Mouse (Mus musculus): ENCODE measurements at regions not wholly inside any gene's neighbourhood (a gene's known extent, or its start where the extent isn't known, plus 50 kb on each side); places are given as distances from the start of the nearest gene placed in this dataset.
"Not testable (repeated sequence)": the region's sequence is repeated elsewhere in the genome, so short reads cannot be mapped to it uniquely, and the experiment has no call there.

- not testable (repeated sequence) for H3K9me3 ChIP-seq (replicated peaks); H3K4me3 ChIP-seq (ENCODE audit: low read depth, low read length); DNase-seq (ENCODE audit: low spot score); H3K27me3 ChIP-seq (ENCODE audit: insufficient read depth, low read length); H3K4me1 ChIP-seq (ENCODE audit: insufficient read depth, low read depth, low read length); ATAC-seq (ENCODE audit: extremely low read depth, insufficient number of reproducible peaks, low FRiP score, poor library complexity, severe bottlenecking); H3K36me3 ChIP-seq (replicated peaks)
These were observed 94.3 kb upstream of the Zfp986 start for GRCm38 (mm10) chr4:145774241-145774761.

GRCm38 (mm10) chr4:145774884-145775283 lies 93.7 kb upstream of the Zfp986 start:
- H3K9me3 ChIP-seq (replicated peaks); ATAC-seq (ENCODE audit: extremely low read depth, insufficient number of reproducible peaks, low FRiP score, poor library complexity, severe bottlenecking); H3K27me3 ChIP-seq (ENCODE audit: insufficient read depth, low read length); DNase-seq (ENCODE audit: low spot score); H3K4me3 ChIP-seq (ENCODE audit: low read depth, low read length); H3K4me1 ChIP-seq (ENCODE audit: insufficient read depth, low read depth, low read length); H3K36me3 ChIP-seq (replicated peaks): not testable (repeated sequence)

- not testable (repeated sequence) for H3K4me3 ChIP-seq (ENCODE audit: low read depth, low read length); ATAC-seq (ENCODE audit: extremely low read depth, insufficient number of reproducible peaks, low FRiP score, poor library complexity, severe bottlenecking)
These were observed 92.1 kb upstream of the Zfp986 start for GRCm38 (mm10) chr4:145776531-145776930.

GRCm38 (mm10) chr4:145781281-145781896 lies 87.2 kb upstream of the Zfp986 start:
- not testable (repeated sequence) for H3K4me3 ChIP-seq (ENCODE audit: low read depth, low read length); H3K27me3 ChIP-seq (ENCODE audit: insufficient read depth, low read length); H3K9me3 ChIP-seq (replicated peaks); H3K4me1 ChIP-seq (ENCODE audit: insufficient read depth, low read depth, low read length); H3K36me3 ChIP-seq (replicated peaks); DNase-seq (ENCODE audit: low spot score)
- ATAC-seq (ENCODE audit: extremely low read depth, insufficient number of reproducible peaks, low FRiP score, poor library complexity, severe bottlenecking) = peak; percentile 71

More at GRCm38 (mm10) chr4:145776531-145776930, 92.1 kb upstream of the Zfp986 start:
- H3K36me3 ChIP-seq (replicated peaks); H3K4me1 ChIP-seq (ENCODE audit: insufficient read depth, low read depth, low read length); H3K9me3 ChIP-seq (replicated peaks); H3K27me3 ChIP-seq (ENCODE audit: insufficient read depth, low read length); DNase-seq (ENCODE audit: low spot score): not testable (repeated sequence)

DNA sequence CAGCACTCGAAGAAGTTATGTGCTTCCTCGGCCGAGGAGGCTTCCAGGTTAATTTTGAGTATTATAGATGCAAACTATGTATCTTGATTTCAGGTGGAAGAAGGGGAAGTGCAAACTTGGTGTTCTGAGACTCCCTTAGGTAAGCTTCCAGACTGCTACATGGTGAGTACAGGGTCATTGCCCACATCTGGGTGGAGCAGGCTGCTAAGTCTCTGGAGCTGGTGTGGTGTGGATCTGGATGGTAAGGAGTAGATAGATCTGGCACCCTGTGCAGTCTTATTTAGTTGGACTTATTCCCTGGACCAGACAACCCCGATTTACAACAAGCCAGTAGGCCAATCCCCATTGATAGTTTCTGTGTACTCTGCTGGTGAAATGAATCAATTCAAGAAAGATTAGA lies 53.9 kb upstream of the Zfp986 start:
- not testable (repeated sequence) for ATAC-seq (ENCODE audit: extremely low read depth, insufficient number of reproducible peaks, low FRiP score, poor library complexity, severe bottlenecking); H3K27me3 ChIP-seq (ENCODE audit: insufficient read depth, low read length); H3K9me3 ChIP-seq (replicated peaks); H3K4me1 ChIP-seq (ENCODE audit: insufficient read depth, low read depth, low read length); H3K4me3 ChIP-seq (ENCODE audit: low read depth, low read length); H3K36me3 ChIP-seq (replicated peaks); DNase-seq (ENCODE audit: low spot score)
